Mouse (Mus musculus): ENCODE measurements around the gene Dlg2. TPM values are rescaled to one million over a fixed set of nuclear protein-coding genes. Genes with fewer than 3 reads are reported as not detected.

Dlg2 gene
- polyA plus RNA-seq, 1 experiment from 2014 or later, result 0.87 TPM

DNA sequence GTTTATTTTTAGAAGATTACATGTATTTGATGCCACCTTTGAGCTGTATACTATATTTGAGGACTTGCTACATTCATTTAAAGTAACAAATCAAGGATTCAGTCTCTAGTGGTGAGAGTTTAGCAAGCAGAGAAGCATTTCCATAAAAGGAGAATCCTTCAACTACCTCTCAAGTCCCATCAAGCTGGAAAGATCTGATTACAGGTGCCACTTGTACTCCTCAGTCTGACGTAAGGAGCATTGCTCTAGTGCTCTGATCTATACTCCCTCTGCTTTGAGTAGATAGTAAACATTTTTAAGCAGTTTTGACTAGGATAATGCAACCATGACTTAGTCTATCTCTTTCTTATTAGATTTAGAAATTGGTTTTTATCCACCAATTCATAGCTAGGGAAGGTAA is 1496.5 kb downstream of the Dlg2 start:
- WGBS, result 43% methylated on average over 1 of the region's 1 CpGs
- H3K4me2 ChIP-seq (ENCODE audit: low read length), result no peak overlapping the region
- no peaks in the 10 kb centered on the region for H3K27me3 ChIP-seq (ENCODE audit: insufficient read depth, low read length)
- ATAC-seq (replicated peaks; ENCODE audit: low FRiP score, low read depth) (no peak), DNase-seq (ENCODE audit: low spot score) (no peak)
- no peaks in the 10 kb centered on the region for H3K9me3 ChIP-seq (replicated peaks; ENCODE audit: low read length)
- no peak overlapping the region for H3K9ac ChIP-seq (ENCODE audit: low read depth, low read length)
- no peaks in the 10 kb centered on the region for H3K36me3 ChIP-seq (ENCODE audit: insufficient read depth, low read length)
- no peak for TF ChIP-seq CTCF (IDR thresholded peaks at IDR 0.05; ENCODE audit: low read depth)
- H3K4me3 ChIP-seq (replicated peaks; ENCODE audit: low read depth, low read length), result no peak overlapping the region
- H3K27ac ChIP-seq, result no peak overlapping the region
- no peaks in the 10 kb centered on the region for H3K4me1 ChIP-seq (replicated peaks; ENCODE audit: insufficient read depth, low read length)

DNA sequence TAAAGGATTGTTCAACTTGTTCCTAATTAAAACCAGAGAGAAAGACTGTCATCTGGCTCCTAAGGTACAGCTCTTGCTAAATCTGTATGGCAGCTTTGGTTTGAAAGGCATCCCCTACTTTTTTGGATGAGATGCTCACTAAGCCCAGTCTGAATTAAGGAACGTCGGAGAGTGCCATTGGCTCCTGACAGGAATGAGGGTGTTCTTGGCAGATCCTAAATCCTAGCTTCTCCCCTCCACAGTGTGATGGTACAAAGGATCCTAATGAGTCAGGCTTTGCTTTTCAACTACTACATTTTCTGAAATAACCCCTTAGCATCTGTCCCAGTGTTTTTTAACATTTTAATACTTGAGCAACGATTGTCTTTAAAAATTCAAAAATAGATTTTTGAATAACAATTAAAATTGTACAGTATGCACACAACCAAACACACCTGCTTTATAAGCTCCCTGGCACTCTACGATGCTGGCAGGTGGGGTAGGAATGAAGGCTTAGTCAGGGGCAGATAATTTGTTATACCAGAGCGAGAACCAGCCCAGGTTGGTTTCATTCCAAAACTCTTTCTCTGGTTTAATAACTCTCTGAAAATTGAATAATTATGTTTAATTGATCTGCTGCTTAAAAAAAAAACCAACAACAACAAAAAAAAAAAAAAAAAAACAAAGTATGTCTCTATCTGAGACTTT is 1527.4 kb downstream of the Dlg2 start:
- no peak for TF ChIP-seq CTCF (IDR thresholded peaks at IDR 0.05; ENCODE audit: low read depth)

DNA sequence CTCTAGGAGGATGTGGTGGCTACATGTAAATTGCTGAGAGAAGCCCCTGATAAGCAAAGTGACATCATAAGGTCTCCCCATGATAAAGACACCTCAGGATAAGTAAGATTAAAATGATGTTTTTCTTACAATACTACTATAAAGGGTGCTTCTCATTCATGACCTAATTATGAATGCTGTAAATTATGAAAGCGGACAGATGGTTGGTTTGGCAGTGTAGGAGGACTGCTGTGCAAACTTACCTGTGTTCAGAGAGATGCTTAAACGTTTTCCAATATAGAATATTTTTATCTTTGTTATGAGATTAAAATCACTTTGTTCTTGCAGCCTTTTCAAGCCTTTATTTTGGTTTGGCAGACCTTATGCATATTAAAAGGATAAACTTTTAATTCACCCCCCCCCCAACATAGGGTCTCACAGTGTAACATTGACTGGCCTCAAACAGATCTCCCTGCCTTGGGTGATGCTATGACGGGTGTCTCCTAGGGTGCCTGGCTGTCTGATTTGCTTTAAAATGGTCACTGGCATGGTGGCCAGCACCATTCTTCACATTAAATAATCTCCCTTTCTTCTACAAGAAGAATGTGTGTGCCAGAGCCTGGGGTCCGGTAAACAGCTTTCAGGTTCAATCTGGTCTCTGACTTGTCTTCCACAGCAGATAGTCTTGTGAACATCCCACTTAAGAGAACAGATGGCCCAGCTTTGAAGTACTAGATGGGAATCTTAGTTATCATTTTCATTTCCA is 1529.4 kb downstream of the Dlg2 start:
- 80% methylated on average over 4 of the region's 4 CpGs for WGBS
- ATAC-seq (replicated peaks; ENCODE audit: low FRiP score, low read depth), result no peak

More for the DNA sequence above, 1527.4 kb downstream of the Dlg2 start:
- no peak overlapping the region for H3K9ac ChIP-seq (ENCODE audit: low read depth, low read length)
- no peaks in the 10 kb centered on the region for H3K9me3 ChIP-seq (replicated peaks; ENCODE audit: low read length)
- no peak overlapping the region for H3K4me2 ChIP-seq (ENCODE audit: low read length)
- ATAC-seq (replicated peaks; ENCODE audit: low FRiP score, low read depth) (no peak), DNase-seq (ENCODE audit: low spot score) (no peak)
- H3K4me3 ChIP-seq (replicated peaks; ENCODE audit: low read depth, low read length), result no peak overlapping the region
- H3K27me3 ChIP-seq (ENCODE audit: insufficient read depth, low read length), result no peaks in the 10 kb centered on the region
- no peak overlapping the region for H3K27ac ChIP-seq
- no peaks in the 10 kb centered on the region for H3K4me1 ChIP-seq (replicated peaks; ENCODE audit: insufficient read depth, low read length)
- WGBS, result 86% methylated on average over 5 of the region's 5 CpGs
- H3K36me3 ChIP-seq (ENCODE audit: insufficient read depth, low read length), result no peaks in the 10 kb centered on the region

DNA sequence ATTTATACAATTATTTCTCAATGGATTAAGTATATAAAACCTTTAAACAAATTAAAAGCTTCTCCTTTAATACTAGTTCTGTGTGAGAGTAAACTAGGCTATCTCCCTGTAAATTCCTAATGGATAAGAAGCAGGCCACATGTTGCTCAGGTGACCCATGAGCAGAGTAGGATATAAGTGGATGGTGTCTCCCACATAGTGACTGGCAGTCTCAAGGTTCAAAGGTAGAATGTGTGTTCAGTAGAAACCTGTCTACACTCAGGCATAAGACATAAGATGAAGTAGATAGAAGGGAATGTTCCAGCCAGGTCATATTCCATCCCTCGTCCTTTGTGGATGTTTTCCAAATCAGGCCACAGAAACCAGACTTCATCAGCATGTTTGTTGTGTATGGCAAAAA is 1532.2 kb downstream of the Dlg2 start:
- no peaks in the 10 kb centered on the region for H3K27me3 ChIP-seq (ENCODE audit: insufficient read depth, low read length)
- H3K36me3 ChIP-seq (ENCODE audit: insufficient read depth, low read length), result no peaks in the 10 kb centered on the region
- no peak overlapping the region for H3K9ac ChIP-seq (ENCODE audit: low read depth, low read length)
- WGBS, result 90% methylated on average over 1 of the region's 1 CpGs
- H3K4me3 ChIP-seq (replicated peaks; ENCODE audit: low read depth, low read length), result no peak overlapping the region
- no peak for DNase-seq (ENCODE audit: low spot score)
- H3K9me3 ChIP-seq (replicated peaks; ENCODE audit: low read length), result no peaks in the 10 kb centered on the region
- no peak overlapping the region for H3K4me2 ChIP-seq (ENCODE audit: low read length)
- H3K27ac ChIP-seq, result no peak overlapping the region
- no peak for TF ChIP-seq CTCF (IDR thresholded peaks at IDR 0.05; ENCODE audit: low read depth)
- H3K4me1 ChIP-seq (replicated peaks; ENCODE audit: insufficient read depth, low read length), result no peaks in the 10 kb centered on the region
- ATAC-seq (replicated peaks; ENCODE audit: low FRiP score, low read depth), result no peak

More for the DNA sequence above, 1529.4 kb downstream of the Dlg2 start:
- Histone ChIP-seq H3K4me2 (ENCODE audit: low read length) (no peak overlapping the region), H3K36me3 (ENCODE audit: insufficient read depth, low read length) (no peaks in the 10 kb centered on the region), H3K27ac (no peak overlapping the region), H3K9me3 (replicated peaks; ENCODE audit: low read length) (no peaks in the 10 kb centered on the region), H3K4me3 (replicated peaks; ENCODE audit: low read depth, low read length) (no peak overlapping the region), H3K4me1 (replicated peaks; ENCODE audit: insufficient read depth, low read length) (no peaks in the 10 kb centered on the region), H3K9ac (ENCODE audit: low read depth, low read length) (no peak overlapping the region), H3K27me3 (ENCODE audit: insufficient read depth, low read length) (no peaks in the 10 kb centered on the region)
- no peak for DNase-seq (ENCODE audit: low spot score)
- TF ChIP-seq CTCF (IDR thresholded peaks at IDR 0.05; ENCODE audit: low read depth), result no peak

DNA sequence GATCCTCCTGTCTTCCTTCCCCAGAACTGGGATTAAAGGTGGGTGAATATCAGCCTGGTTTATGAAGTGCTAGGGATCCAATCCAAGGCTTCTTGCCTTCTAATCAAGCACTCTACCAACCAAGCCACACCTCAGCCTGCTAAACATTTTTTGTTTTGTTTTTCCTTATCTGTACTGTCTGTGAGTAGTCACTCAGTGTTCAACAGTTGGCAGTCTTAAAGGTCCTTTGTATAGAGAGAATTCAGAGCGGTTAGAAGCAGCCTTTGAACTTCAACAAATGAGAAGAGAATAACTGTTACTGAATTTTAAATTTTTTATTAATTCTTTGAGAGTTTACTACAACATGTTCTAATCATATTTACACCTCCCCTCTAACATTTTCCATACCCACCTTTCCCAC is 1548.5 kb downstream of the Dlg2 start:
- H3K4me3 ChIP-seq (replicated peaks; ENCODE audit: low read depth, low read length), result no peak overlapping the region
- WGBS, result 84% methylated on average over 1 of the region's 1 CpGs
- no peak overlapping the region for H3K4me2 ChIP-seq (ENCODE audit: low read length)
- TF ChIP-seq CTCF (IDR thresholded peaks at IDR 0.05; ENCODE audit: low read depth), result no peak
- ATAC-seq (replicated peaks; ENCODE audit: low FRiP score, low read depth) (no peak), DNase-seq (ENCODE audit: low spot score) (no peak)
- H3K27ac ChIP-seq, result no peak overlapping the region
- H3K9me3 ChIP-seq (replicated peaks; ENCODE audit: low read length), result no peaks in the 10 kb centered on the region
- 0 out of 2 replicates have a peak, but pooled peaks cover 3% of the 10 kb centered on the region for H3K4me1 ChIP-seq (replicated peaks; ENCODE audit: insufficient read depth, low read length)
- H3K27me3 ChIP-seq (ENCODE audit: insufficient read depth, low read length), result no peaks in the 10 kb centered on the region
- no peaks in the 10 kb centered on the region for H3K36me3 ChIP-seq (ENCODE audit: insufficient read depth, low read length)
- no peak overlapping the region for H3K9ac ChIP-seq (ENCODE audit: low read depth, low read length)

DNA sequence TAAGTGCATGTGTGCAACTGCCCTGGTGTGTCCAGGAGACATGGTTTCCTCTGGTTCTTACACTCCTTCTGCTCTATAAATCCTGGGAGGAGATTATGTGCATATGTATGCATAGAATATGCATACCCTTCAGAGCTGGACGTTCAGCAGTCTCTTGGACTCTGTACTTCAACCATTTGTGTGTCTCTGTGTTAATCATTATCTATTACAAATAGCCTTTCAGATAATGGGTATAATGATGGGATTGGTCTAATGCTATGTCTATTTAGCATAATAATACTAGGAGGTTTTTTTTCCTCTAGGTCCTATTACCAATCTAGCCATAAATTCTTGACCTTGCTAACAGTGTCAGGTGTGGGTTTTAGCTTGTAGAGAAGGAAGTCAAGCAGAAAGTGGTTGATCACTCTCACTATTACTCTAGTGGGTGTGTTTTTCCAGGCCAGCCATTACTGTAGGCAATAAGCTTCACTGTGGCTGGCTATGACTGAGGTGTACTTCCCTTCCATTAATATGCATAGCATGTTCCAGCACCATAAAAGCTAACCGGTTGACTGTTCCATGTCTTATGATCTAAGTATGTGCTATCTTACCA is 1549.1 kb downstream of the Dlg2 start:
- no peak overlapping the region for H3K9ac ChIP-seq (ENCODE audit: low read depth, low read length)
- no peak overlapping the region for H3K27ac ChIP-seq
- no peak overlapping the region for H3K4me2 ChIP-seq (ENCODE audit: low read length)
- no peaks in the 10 kb centered on the region for H3K9me3 ChIP-seq (replicated peaks; ENCODE audit: low read length)
- ATAC-seq (replicated peaks; ENCODE audit: low FRiP score, low read depth) (peak; percentile 17; the same call in 1 of the 2 replicates), DNase-seq (ENCODE audit: low spot score) (no peak)
- H3K27me3 ChIP-seq (ENCODE audit: insufficient read depth, low read length), result no peaks in the 10 kb centered on the region
- WGBS, result 53% methylated on average over 2 of the region's 2 CpGs
- no peak overlapping the region for H3K4me3 ChIP-seq (replicated peaks; ENCODE audit: low read depth, low read length)
- H3K4me1 ChIP-seq (replicated peaks; ENCODE audit: insufficient read depth, low read length), result 0 out of 2 replicates have a peak, but pooled peaks cover 3% of the 10 kb centered on the region
- TF ChIP-seq CTCF (IDR thresholded peaks at IDR 0.05; ENCODE audit: low read depth), result no peak
- H3K36me3 ChIP-seq (ENCODE audit: insufficient read depth, low read length), result no peaks in the 10 kb centered on the region
